Mouse (Mus musculus): ENCODE data around the gene Nav2. TPM values are rescaled to one million over a fixed set of nuclear protein-coding genes. Genes with fewer than 3 reads are reported as not detected.

The Nav2 gene
- total RNA-seq, 2 experiments from 2014 or later: 103 to 107 TPM

- DNase-seq (ENCODE audit: low spot score in 2 of 2): peak; percentile 72 to 80
Measured at GRCm38 (mm10) chr7:49145749-49146670, 237.5 kb downstream of the Nav2 start.

DNA sequence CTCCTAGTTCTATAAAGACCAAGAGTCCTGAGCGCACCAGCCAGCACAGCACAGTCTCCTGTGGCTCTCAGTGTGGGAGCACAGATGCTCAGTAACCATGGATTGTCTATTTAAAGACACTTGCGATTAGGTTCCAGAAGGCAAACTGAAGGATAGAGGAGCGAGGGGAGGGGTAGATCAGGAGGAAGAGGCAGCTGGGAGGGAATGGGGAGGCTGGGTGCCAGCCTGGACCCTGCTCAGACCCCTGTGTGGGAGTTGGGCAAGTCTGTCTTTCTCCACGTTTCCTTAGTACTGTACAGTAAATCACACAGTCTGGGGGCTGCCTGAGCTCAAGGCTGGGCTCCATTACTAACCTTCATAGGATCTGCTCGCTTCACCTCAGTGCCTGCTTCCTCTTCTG lies 243.8 kb downstream of the Nav2 start:
- DNase-seq (ENCODE audit: low spot score in 2 of 2): peak in 1 of 2 experiments; percentile 39

- no peak for DNase-seq (ENCODE audit: low spot score in 2 of 2)
Measured at GRCm38 (mm10) chr7:49152713-49153112, 244.2 kb downstream of the Nav2 start.

- no peak for DNase-seq (ENCODE audit: low spot score in 2 of 2)
Measured at GRCm38 (mm10) chr7:49158641-49159381, 250.3 kb downstream of the Nav2 start.

GRCm38 (mm10) chr7:49159646-49160555 lies 251.4 kb downstream of the Nav2 start:
- DNase-seq (ENCODE audit: low spot score in 2 of 2): no peak

DNA sequence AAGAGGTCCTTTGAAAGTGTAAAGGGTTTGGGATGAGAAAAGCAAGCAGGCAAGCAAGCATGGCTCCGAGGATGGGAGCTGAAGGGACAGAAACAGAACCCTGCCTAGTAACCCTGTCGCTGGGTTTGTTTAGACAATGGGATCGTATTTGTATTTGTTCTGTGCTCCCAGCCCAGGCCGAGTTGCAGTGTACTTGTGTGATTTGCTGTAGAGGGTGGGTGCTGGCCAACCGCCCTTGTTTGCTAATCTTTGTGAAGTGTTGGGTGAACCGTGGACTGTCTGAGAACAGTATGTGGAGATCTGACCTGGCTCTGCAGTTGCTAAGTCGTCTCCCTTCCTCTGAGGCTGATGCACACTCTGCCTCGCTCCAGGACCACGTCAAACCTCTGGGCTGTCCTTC lies 253.6 kb downstream of the Nav2 start:
- no peak for DNase-seq (ENCODE audit: low spot score in 2 of 2)

- DNase-seq (ENCODE audit: low spot score in 2 of 2): peak in 1 of 2 experiments; percentile 53
Measured at GRCm38 (mm10) chr7:49163789-49164188, 255.3 kb downstream of the Nav2 start.

DNA sequence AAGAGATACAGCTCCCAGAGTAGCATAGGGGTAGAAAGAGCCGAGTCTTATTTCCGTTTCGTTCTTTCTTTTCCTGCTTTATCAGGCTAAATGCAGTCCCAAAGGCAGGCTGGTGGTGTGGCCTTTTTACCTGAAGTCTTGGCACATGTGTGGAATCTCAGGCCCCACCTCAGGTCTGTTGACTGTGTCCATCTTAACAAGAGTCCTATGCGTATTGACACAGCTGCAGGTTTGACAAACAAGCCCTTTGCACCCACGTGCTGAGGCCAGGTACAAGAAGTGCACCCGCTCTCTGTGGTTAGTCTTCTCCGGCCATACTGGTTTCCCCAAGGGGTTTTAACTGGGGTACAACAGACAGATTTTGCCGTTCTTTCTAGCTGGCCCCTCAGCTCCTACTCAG lies 256.4 kb downstream of the Nav2 start:
- DNase-seq (ENCODE audit: low spot score in 2 of 2): no peak

GRCm38 (mm10) chr7:49172926-49173325 lies 264.4 kb downstream of the Nav2 start:
- no peak for DNase-seq (ENCODE audit: low spot score in 2 of 2)

DNA sequence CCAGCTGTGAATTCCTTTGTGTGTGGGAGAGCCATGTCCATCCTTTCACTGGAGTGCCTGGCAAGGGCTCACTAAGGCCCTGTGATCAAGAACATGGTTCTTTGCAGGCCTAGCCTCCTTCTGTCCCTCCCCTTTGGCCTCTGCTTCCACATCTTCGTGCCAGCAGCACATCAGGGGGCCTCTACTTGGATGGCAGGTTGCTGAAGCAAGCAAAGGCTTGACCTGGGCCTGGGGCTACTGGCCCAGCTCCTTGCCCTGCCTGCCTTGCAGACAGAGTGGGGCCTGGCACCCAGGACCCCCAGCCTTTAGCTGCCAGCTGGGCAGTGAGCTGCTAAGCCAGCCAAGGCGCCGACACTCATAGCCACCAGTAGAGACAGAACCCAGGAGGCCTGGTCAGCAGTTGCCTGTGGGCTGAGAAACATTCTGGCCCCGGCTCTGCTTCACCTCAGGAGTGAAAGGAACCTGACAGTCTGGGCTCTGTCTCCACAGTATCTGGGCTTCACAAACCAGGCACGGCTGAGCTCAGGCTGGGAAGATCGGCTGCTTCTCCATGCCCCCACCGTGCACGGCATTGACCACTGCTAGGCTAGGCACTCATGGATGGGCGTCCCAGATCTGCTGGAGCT lies 267.4 kb downstream of the Nav2 start:
- DNase-seq (ENCODE audit: low spot score in 2 of 2): peak in 1 of 2 experiments; percentile 77

DNA sequence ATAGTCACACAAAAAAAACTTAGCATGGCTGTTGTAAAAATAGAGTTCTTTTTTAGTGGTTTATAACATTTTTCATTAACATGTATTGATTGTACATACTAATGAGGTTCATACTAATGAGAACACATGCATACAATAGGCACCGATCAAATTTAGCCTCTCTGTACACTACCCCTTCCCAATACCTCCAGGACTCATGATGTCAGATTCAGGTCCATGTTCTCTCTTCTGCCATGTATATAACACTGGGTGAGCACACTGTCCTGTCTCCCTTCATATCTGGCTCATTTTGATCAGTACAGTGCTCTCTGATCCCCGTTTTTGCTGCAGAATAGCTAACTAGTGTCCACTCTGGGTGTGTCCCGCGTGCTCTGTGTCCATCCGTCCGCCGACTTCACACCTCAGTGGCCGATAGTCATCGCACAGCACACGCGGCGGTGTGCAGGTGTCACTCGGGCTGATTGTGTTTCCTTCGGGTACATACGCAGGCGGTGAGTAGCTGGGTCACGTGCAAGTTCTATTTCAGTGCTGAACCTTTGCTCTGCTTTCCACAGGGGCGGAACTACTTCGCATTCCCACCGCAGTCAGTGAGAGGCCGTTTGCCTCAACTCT lies 268.2 kb downstream of the Nav2 start:
- DNase-seq (ENCODE audit: low spot score in 2 of 2): no peak

DNA sequence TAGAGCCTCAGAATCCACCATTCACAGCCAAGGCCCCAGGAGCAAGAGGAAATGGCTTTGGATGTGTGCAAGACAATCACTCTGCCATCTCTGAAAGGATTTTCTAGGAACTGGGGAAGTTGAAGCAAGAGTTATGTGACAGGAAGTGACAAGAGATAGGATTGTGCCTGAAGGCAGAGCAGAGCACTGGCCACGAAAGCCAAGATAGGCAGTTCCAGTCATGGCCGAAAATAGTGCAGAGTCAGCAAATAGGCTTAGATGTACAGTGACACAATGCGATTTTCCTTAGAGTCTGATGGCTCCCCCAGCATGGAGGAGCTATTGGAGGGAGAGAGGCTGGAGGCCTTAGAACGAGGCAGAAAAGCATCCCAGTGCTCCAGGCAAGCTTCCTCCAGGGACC lies 269.7 kb downstream of the Nav2 start:
- DNase-seq (ENCODE audit: low spot score in 2 of 2): no peak

- no peak for DNase-seq (ENCODE audit: low spot score in 2 of 2)
Measured at GRCm38 (mm10) chr7:49181010-49181409, 272.5 kb downstream of the Nav2 start.

GRCm38 (mm10) chr7:49182427-49182826 lies 273.9 kb downstream of the Nav2 start:
- no peak for DNase-seq (ENCODE audit: low spot score in 2 of 2)

DNA sequence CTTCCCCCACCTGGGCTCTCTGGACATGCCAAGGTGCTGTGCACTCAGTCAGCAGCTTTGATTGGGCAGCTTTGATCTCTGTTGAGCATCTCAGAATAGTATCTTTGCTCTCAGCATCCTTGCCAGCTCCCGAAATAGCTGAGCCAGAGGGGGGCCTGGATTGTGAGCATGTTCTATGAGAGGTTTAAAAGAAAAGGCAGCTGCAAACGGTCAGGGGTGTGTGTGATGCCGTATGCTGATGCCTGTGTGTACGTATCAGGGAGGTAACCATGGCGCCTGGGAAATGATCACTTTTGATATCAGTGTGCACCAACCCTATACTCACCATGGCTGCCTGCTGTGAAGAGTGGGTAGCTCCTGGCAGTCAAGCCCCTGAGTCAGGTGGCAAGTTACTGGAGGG lies 275.2 kb downstream of the Nav2 start:
- peak in 1 of 2 experiments; percentile 39 for DNase-seq (ENCODE audit: low spot score in 2 of 2)

GRCm38 (mm10) chr7:49185991-49186390 lies 277.5 kb downstream of the Nav2 start:
- DNase-seq (ENCODE audit: low spot score in 2 of 2): no peak

GRCm38 (mm10) chr7:49189364-49189763 lies 280.8 kb downstream of the Nav2 start:
- no peak for DNase-seq (ENCODE audit: low spot score in 2 of 2)

- no peak for DNase-seq (ENCODE audit: low spot score in 2 of 2)
Measured at GRCm38 (mm10) chr7:49190231-49190985, 281.9 kb downstream of the Nav2 start.

DNA sequence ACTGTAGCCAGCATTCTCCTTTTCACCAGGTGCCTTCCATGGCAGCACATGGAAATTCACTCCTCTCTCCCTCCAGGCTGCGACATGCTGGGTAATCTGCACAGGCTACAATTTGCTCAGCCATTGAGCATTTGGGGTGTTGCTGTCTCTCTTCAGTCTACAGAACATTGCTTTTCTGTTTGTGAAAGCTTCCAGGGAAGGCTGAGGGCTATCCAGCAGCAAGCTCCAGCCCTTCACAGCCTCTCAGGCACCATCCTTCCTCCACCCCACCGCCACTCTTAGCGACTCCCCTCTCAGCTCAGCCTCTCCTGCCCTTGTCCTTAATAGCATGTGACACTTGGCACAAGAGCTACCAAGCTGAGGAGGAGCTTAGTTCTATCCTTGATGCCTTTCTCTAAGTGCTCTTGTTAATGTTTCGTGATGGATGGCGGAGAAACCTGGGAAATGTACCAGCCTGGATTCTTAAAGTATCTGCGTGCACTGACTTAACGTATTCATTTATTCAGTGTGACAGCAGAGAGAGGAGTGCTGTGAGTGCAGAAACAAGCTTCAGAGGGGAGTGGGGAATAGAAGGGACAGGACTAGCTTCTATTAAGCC lies 282.7 kb downstream of the Nav2 start:
- DNase-seq (ENCODE audit: low spot score in 2 of 2): no peak
